Mouse (Mus musculus) embryonic facial prominence, embryonic 14.5 days (tissue): ENCODE results near the gene Cpd. TPM values are rescaled to one million over a fixed set of nuclear protein-coding genes. Genes with fewer than 3 reads are reported as not detected.

ENCODE experiments used
- ATAC-seq: fragments of 200-750 bp; cut with Nextera tagmentation; 2 replicates; pipeline ENCODE4 v1.8.0; 2017; ENCODE audit warnings: low read depth, moderate number of reproducible peaks, moderate TSS enrichment
- DNase-seq: peaks from one replicate; pipeline ENCODE4 v3.0.0-alpha.2; 2015; ENCODE audit warnings: low spot score
- H3K27ac ChIP-seq: fragments of 300-500 bp; sonication (generic); replicated peaks from 2 replicates; pipeline ENCODE4 v1.5.1; 2014; ENCODE audit warnings: low read depth, mild to moderate bottlenecking, low read length, moderate library complexity
- H3K27me3 ChIP-seq: fragments of 300-500 bp; sonication (generic); replicated peaks from 2 replicates; pipeline ENCODE4 v1.6.1; 2014; ENCODE audit warnings: low read length; ENCODE audit not compliant: control insufficient read depth, insufficient read depth
- H3K36me3 ChIP-seq: fragments of 300-500 bp; sonication (generic); 2 replicates; pipeline ENCODE4 v1.6.1; 2014; ENCODE audit warnings: low read length, mixed read lengths; ENCODE audit not compliant: control insufficient read depth, insufficient read depth
- H3K4me1 ChIP-seq: fragments of 300-500 bp; sonication (generic); 2 replicates; pipeline ENCODE4 v1.6.1; 2014; ENCODE audit warnings: antibody characterized with exemption, low read length; ENCODE audit not compliant: control insufficient read depth, insufficient read depth
- H3K4me2 ChIP-seq: fragments of 300-500 bp; sonication (generic); 2 replicates; pipeline ENCODE4 v1.6.1; 2014; ENCODE audit warnings: low read depth, mild to moderate bottlenecking, low read length, moderate library complexity, mixed read lengths
- H3K4me3 ChIP-seq: fragments of 300-500 bp; sonication (generic); 2 replicates; pipeline ENCODE4 v1.5.1; 2014; ENCODE audit warnings: low read depth, mild to moderate bottlenecking, low read length
- H3K9ac ChIP-seq: fragments of 300-500 bp; sonication (generic); 2 replicates; pipeline ENCODE4 v1.6.1; 2014; ENCODE audit warnings: low read depth, mild to moderate bottlenecking, low read length, moderate library complexity, mixed read lengths
- H3K9me3 ChIP-seq: fragments of 300-500 bp; sonication (generic); 2 replicates; pipeline ENCODE4 v1.6.1; 2016; ENCODE audit warnings: low read length; ENCODE audit not compliant: control insufficient read depth
- WGBS: fragments of 180-500 bp; shearing (Covaris S2); extraction: QIAGEN DNeasy Blood & Tissue Kit; methylation state at CpG from one replicate; pipeline ENCODE4 v1.1.7; 2014; 5-methylcytosine and 5-hydroxymethylcytosine counted together
- polyA plus RNA-seq: library from polyadenylated mRNA; unstranded; fragments of >200 nt; fragmentation: Nextera tagmentation; extraction: Ambion mirVana; gene quantifications from 2 replicates; pipeline ENCODE4 v1.2.1, GENCODE M21; 2014

Cpd gene
- polyA plus RNA-seq, 1 experiment from 2014 or later, result 23.2 TPM

DNA sequence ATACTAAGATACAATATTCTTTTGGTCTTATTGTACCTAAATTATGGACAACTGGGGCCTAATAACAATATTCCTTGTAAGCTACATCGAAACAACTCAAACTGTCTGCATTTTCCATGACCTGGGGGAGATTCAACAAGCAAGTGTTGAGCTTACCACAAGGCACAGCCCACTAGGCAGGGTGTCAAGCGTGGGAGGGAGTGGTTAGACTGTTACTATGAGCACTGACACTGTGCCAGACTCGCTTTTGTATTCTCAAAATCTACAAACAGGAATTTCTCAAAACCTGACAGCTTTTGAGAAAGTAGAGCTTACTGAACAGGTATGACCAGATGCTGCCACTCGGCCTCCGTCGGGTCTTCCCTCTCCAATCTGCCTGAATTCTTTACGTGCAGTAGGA lies 55.5 kb downstream of the Cpd start:
- Histone ChIP-seq H3K4me2 (no peak overlapping the region), H3K27ac (no peak overlapping the region), H3K4me1 (no peaks in the 10 kb centered on the region), H3K27me3 (no peaks in the 10 kb centered on the region), H3K9ac (no peak overlapping the region), H3K9me3 (no peaks in the 10 kb centered on the region), H3K4me3 (no peak overlapping the region), H3K36me3 (peaks cover 52% of the 10 kb centered on the region)
- DNase-seq, result peak; percentile 82
- 87% methylated on average over 7 of the region's 7 CpGs for WGBS
- ATAC-seq, result peak; percentile 70; the same call in 1 of the 2 replicates

- Histone ChIP-seq H3K27ac (no peak overlapping the region), H3K4me2 (no peak overlapping the region), H3K27me3 (no peaks in the 10 kb centered on the region), H3K36me3 (peaks cover 62% of the 10 kb centered on the region), H3K9me3 (no peaks in the 10 kb centered on the region), H3K4me3 (no peak overlapping the region), H3K4me1 (no peaks in the 10 kb centered on the region), H3K9ac (no peak overlapping the region)
- DNase-seq (peak; percentile 74), ATAC-seq (no peak)
- WGBS, result 88% methylated on average over 1 of the region's 1 CpGs
Observed at GRCm38 (mm10) chr11:76789252-76789651, 57.6 kb downstream of the Cpd start.

DNA sequence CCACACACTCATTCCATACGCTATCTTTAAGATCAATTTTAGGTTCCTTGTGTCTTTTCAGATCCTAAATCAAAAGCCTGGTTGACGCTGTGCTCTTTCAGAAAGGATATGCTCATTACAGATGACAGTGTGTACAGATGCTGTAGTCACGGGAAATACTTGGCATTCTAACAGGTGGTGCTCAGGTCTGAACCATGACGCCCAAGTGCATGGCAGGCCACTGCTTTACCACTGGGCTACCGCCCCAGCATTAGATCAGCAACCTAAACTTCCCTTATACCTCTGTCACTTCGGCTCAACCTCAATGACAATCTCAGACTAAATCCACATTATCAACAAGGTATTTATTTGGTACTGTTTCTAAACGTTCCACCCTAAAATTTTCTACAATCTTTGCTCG lies 71.3 kb downstream of the Cpd start:
- H3K9me3 ChIP-seq, result no peaks in the 10 kb centered on the region
- DNase-seq (no peak), ATAC-seq (no peak)
- H3K27ac ChIP-seq, result no peak overlapping the region
- H3K9ac ChIP-seq, result no peak overlapping the region
- H3K27me3 ChIP-seq, result no peaks in the 10 kb centered on the region
- no peak overlapping the region for H3K4me3 ChIP-seq
- no peaks in the 10 kb centered on the region for H3K4me1 ChIP-seq
- peaks cover 10% of the 10 kb centered on the region; the same call in 1 of the 2 replicates for H3K36me3 ChIP-seq
- H3K4me2 ChIP-seq, result no peak overlapping the region
- 81% methylated on average over 8 of the region's 8 CpGs for WGBS

DNA sequence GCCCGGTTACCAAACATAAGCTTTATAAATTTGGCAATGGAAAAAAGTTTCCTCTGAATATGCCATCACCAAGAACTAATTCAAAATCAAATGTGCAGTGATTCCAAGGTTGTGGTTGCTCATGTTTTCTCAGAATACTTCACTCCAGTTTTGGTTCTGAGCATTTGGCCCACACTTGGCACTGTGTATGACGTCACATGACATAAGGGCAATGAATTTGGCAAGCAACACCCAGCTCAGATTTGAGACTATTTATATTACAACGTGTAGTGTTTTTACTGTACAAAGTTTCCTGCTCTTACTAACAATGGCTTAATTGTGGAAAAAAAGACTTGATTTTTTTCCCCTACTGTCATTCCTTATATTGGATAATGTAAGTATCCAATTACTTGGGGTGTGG lies 73.0 kb downstream of the Cpd start:
- WGBS, result 54% methylated on average over 3 of the region's 3 CpGs
- H3K9ac ChIP-seq, result no peak overlapping the region
- no peak for ATAC-seq
- peak; percentile 39 for DNase-seq
- no peaks in the 10 kb centered on the region for H3K4me1 ChIP-seq
- no peak overlapping the region; the same call in 1 of the 2 replicates for H3K27ac ChIP-seq
- no peaks in the 10 kb centered on the region for H3K27me3 ChIP-seq
- H3K9me3 ChIP-seq, result no peaks in the 10 kb centered on the region
- H3K4me2 ChIP-seq, result no peak overlapping the region
- no peak overlapping the region for H3K4me3 ChIP-seq
- H3K36me3 ChIP-seq, result no peaks in the 10 kb centered on the region

- no peak overlapping the region for H3K4me3 ChIP-seq
- WGBS, result 90% methylated on average over 5 of the region's 5 CpGs
- H3K27ac ChIP-seq, result no peak overlapping the region
- DNase-seq (no peak), ATAC-seq (no peak)
- no peaks in the 10 kb centered on the region for H3K27me3 ChIP-seq
- no peak overlapping the region for H3K9ac ChIP-seq
- H3K36me3 ChIP-seq, result no peaks in the 10 kb centered on the region
- H3K4me2 ChIP-seq, result no peak overlapping the region
- no peaks in the 10 kb centered on the region for H3K9me3 ChIP-seq
- no peaks in the 10 kb centered on the region for H3K4me1 ChIP-seq
Observed at GRCm38 (mm10) chr11:76770566-76770965, 76.3 kb downstream of the Cpd start.

- Histone ChIP-seq H3K4me3 (peak overlapping the region; percentile 62; the same call in 1 of the 2 replicates), H3K4me1 (peaks cover 4% of the 10 kb centered on the region; the same call in 1 of the 2 replicates), H3K4me2 (peak overlapping the region; percentile 36), H3K36me3 (peaks cover 20% of the 10 kb centered on the region), H3K27ac (no peak overlapping the region), H3K27me3 (no peaks in the 10 kb centered on the region), H3K9me3 (no peaks in the 10 kb centered on the region), H3K9ac (peak overlapping the region; percentile 86; the same call in 1 of the 2 replicates)
- ATAC-seq (no peak), DNase-seq (no peak)
- WGBS, result 18% methylated on average over 4 of the region's 4 CpGs
Observed at GRCm38 (mm10) chr11:76763741-76764122, 83.1 kb downstream of the Cpd start.

DNA sequence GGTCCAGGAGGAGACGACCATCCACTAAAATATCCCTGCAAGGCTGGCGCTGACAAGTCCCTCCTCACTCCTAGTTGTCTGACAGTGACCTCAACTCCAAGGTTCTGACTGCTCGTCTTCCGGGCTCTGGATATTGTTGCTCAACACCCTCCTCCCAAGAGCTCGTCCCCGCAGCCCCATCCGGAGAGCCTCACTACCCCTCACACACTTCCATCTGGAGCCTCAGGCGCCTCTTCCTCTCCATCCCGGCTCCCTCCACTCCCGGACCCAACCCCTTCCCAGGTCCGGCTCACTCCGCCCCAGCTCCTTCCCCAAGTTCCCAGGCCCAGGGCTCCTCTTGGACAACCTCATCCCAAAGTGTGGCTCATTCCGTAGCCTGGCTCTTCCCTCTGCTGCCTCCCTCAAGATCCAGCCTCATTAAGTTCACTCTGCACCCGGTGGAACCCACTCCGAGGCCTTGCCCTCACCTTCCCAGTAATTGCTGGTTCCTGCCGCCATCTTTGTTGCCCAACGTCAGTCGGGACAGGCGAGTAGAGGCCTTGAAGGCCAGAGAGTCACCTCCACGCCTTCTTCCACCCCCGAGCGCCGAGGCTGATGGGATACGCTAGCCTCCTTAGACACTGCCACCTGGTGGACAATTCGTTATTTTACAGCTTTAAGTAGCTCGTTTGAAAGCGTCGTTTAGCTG lies 83.6 kb downstream of the Cpd start, which contains the start of gene Gosr1:
Gene Gosr1 (minus strand): TSS at position 527 of the 688 bp plus-strand sequence.
- H3K4me2 ChIP-seq, result peak within 1 kb of the TSS; percentile 70
- H3K4me1 ChIP-seq, result peaks cover 4% of the 10 kb centered on the region; the same call in 1 of the 2 replicates
- no peaks in the 10 kb centered on the region for H3K27me3 ChIP-seq
- H3K9ac ChIP-seq, result peak within 1 kb of the TSS; percentile 86
- H3K27ac ChIP-seq, result peak within 1 kb of the TSS; percentile 81
- ATAC-seq (peak; percentile 99), DNase-seq (peak; percentile 98)
- under 1% methylated on average over 28 of the region's 28 CpGs for WGBS
- H3K9me3 ChIP-seq, result no peaks in the 10 kb centered on the region
- H3K4me3 ChIP-seq, result peak within 1 kb of the TSS; percentile 62
- peaks cover 25% of the 10 kb centered on the region for H3K36me3 ChIP-seq

- 76% methylated on average over 3 of the region's 3 CpGs for WGBS
- Histone ChIP-seq H3K9me3 (no peaks in the 10 kb centered on the region), H3K36me3 (peaks cover 71% of the 10 kb centered on the region), H3K4me2 (no peak overlapping the region), H3K27ac (no peak overlapping the region), H3K4me1 (no peaks in the 10 kb centered on the region), H3K27me3 (no peaks in the 10 kb centered on the region), H3K4me3 (no peak overlapping the region), H3K9ac (no peak overlapping the region)
- DNase-seq (no peak), ATAC-seq (no peak)
Observed at GRCm38 (mm10) chr11:76752276-76752675, 94.5 kb downstream of the Cpd start.

- ATAC-seq (no peak), DNase-seq (no peak)
- Histone ChIP-seq H3K4me2 (no peak overlapping the region), H3K27me3 (no peaks in the 10 kb centered on the region), H3K27ac (no peak overlapping the region), H3K9ac (no peak overlapping the region), H3K4me3 (no peak overlapping the region), H3K9me3 (no peaks in the 10 kb centered on the region), H3K36me3 (peaks cover 88% of the 10 kb centered on the region), H3K4me1 (no peaks in the 10 kb centered on the region)
- WGBS, result 94% methylated on average over 9 of the region's 9 CpGs
Observed at GRCm38 (mm10) chr11:76748819-76749218, 98.0 kb downstream of the Cpd start.
